Mouse (Mus musculus): ENCODE data around the gene Kdelc1.

- no peak for TF ChIP-seq POLR2A (IDR thresholded peaks at IDR 0.05; ENCODE audit: low read depth, low read length)
- no peak for TF ChIP-seq CTCF (IDR thresholded peaks at IDR 0.05; ENCODE audit: extremely low read depth, insufficient read length, insufficient replicate concordance, low read depth, low read length)
Measured at GRCm38 (mm10) chr1:44064625-44065024, 54.0 kb downstream of the Kdelc1 start.
